Mouse (Mus musculus) stomach, embryonic 15.5 days (tissue): ENCODE measurements at regions not wholly inside any gene's neighbourhood (a gene's known extent, or its start where the extent isn't known, plus 50 kb on each side); places are given as distances from the start of the nearest gene placed in this dataset.

Experiments used
- ATAC-seq: fragments of 200-750 bp; cut with Nextera tagmentation; 2 replicates; pipeline ENCODE4 v1.8.0; 2017; ENCODE audit warnings: low read depth, moderate number of reproducible peaks, moderate TSS enrichment; ENCODE audit not compliant: insufficient read depth, low FRiP score
- H3K27ac ChIP-seq: fragments of 300-500 bp; sonication (generic); 2 replicates; pipeline ENCODE4 v1.5.1; 2015; ENCODE audit warnings: mild to moderate bottlenecking, inconsistent platforms
- H3K27me3 ChIP-seq: fragments of 300-500 bp; sonication (generic); replicated peaks from 2 replicates; pipeline ENCODE4 v1.6.1; 2015; ENCODE audit warnings: inconsistent platforms
- H3K36me3 ChIP-seq: fragments of 300-500 bp; sonication (generic); 2 replicates; pipeline ENCODE4 v1.6.1; 2015; ENCODE audit warnings: inconsistent platforms
- H3K4me1 ChIP-seq: fragments of 300-500 bp; sonication (generic); 2 replicates; pipeline ENCODE4 v1.6.1; 2015; ENCODE audit warnings: inconsistent platforms
- H3K4me2 ChIP-seq: fragments of 300-500 bp; sonication (generic); 2 replicates; pipeline ENCODE4 v1.6.1; 2015; ENCODE audit warnings: mild to moderate bottlenecking, inconsistent platforms
- H3K4me3 ChIP-seq: fragments of 300-500 bp; sonication (generic); replicated peaks from 2 replicates; pipeline ENCODE4 v1.5.1; 2015; ENCODE audit warnings: inconsistent platforms
- H3K9ac ChIP-seq: fragments of 300-500 bp; sonication (generic); 2 replicates; pipeline ENCODE4 v1.6.1; 2015; ENCODE audit warnings: inconsistent platforms
- H3K9me3 ChIP-seq: fragments of 300-500 bp; sonication (generic); 2 replicates; pipeline ENCODE4 v1.6.1; 2016; ENCODE audit warnings: inconsistent platforms
- WGBS: fragments of 180-500 bp; shearing (Covaris S2); methylation state at CpG from one replicate; pipeline ENCODE4 v1.1.7; 2015; 5-methylcytosine and 5-hydroxymethylcytosine counted together

- Histone ChIP-seq H3K27ac (no peak overlapping the region), H3K36me3 (no peaks in the 10 kb centered on the region), H3K4me3 (no peak overlapping the region), H3K27me3 (no peaks in the 10 kb centered on the region), H3K4me1 (no peaks in the 10 kb centered on the region), H3K9ac (no peak overlapping the region), H3K9me3 (no peaks in the 10 kb centered on the region), H3K4me2 (no peak overlapping the region)
- 85% methylated on average over 13 of the region's 13 CpGs for WGBS
- ATAC-seq: peak; percentile 60; the same call in 1 of the 2 replicates
Measured at GRCm38 (mm10) chr15:96751243-96752061, 51.9 kb upstream of the Slc38a2 start.

GRCm38 (mm10) chr15:96749534-96750256 lies 50.2 kb upstream of the Slc38a2 start:
- Histone ChIP-seq H3K4me3 (no peak overlapping the region), H3K27me3 (no peaks in the 10 kb centered on the region), H3K9me3 (no peaks in the 10 kb centered on the region), H3K9ac (no peak overlapping the region), H3K36me3 (no peaks in the 10 kb centered on the region), H3K4me2 (no peak overlapping the region), H3K4me1 (no peaks in the 10 kb centered on the region), H3K27ac (no peak overlapping the region)
- no peak for ATAC-seq
- 72% methylated on average over 9 of the region's 9 CpGs for WGBS
